Mouse (Mus musculus): ENCODE data around the gene Xxylt1. TPM values are rescaled to one million over a fixed set of nuclear protein-coding genes. Genes with fewer than 3 reads are reported as not detected.

The Xxylt1 gene
- total RNA-seq, 2 experiments from 2014 or later: 2.0 to 6.2 TPM

DNA sequence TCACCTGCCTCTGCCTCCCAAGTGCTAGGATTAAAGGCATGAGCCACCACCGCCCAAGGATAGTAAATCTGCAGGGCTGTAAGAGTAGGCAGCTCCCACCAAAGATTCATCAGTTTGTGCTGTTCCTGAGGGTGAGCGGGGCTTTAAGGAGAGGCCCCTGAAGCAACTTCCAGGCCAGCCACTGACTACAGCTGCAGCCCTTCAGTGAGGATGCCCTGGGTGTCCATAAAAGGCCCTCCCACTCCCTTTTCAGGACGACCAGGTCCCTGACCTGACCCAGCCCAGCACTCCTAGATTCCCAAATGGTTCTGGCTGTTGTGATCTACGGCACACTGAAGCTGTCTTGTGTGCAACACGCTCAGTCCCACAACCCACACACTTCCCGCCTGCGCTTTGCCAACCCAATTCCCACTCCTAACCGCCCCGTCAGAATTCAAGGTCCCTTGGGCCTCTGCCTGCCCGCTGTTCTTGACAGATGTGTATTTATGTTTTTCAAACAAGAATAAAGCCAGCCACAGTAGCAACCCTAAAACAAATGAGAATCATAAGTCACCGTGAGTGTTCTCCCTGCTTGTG lies 146.9 kb downstream of the Xxylt1 start:
- Histone ChIP-seq H3K4me3 (no peak overlapping the region), H3K27ac (peak overlapping the region; percentile 53; the same call in 1 of the 2 replicates)
- no peak for DNase-seq
- TF ChIP-seq CTCF (IDR thresholded peaks at IDR 0.05): no peak
- intact Hi-C loops (cut with DNase I): loop anchor here (5.0 kb wide), 1 partner anchor 138 kb away; no protein-coding TSS in a partner anchor

DNA sequence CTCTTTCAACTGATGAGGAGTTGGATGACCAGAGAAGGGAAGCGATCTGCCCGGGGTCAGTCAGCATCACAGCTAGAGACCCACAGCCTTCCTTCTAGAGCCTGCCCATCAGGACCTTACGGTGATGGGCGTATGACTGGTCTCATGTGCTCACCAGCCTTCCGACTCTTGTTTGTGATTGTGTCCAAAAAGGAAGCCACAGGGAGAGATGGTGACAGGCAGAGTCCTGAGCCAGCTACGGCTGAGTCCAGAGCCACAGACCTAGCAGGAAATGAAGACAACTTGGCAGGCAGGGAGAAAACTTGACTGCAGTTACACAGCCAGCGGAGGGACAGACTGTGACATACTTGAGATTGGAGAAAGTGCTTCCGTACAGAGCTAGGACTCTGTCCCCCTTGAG lies 147.9 kb downstream of the Xxylt1 start:
- no peak for TF ChIP-seq CTCF (IDR thresholded peaks at IDR 0.05)
- DNase-seq: no peak
- Histone ChIP-seq H3K27ac (no peak overlapping the region; the same call in 1 of the 2 replicates), H3K4me3 (no peak overlapping the region)
- intact Hi-C loops (cut with DNase I): loop anchor here (5.0 kb wide), 1 partner anchor 139 kb away; no protein-coding TSS in a partner anchor

DNA sequence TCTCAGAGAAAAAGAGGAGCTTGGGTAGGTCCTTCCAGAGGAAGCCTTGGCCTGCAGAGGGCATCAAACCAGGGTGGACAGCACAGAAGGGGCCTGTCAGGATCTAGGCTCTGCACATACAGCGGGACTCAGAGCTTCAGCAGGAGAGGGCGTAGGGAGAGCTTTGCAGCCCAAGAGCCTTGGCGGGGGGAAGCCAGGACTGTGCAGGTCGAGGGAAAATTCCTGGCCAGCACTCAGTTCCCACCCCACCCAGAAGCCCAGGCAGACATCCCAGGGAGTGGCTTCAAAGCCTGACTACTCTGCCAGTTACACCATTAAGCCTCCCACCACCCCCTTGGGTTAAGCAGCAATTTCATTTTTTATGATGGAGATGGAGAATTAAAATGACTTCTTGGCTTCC lies 148.4 kb downstream of the Xxylt1 start:
- DNase-seq: no peak
- no peak overlapping the region for H3K4me3 ChIP-seq
- intact Hi-C loops (cut with DNase I): loop anchor here (5.0 kb wide), 1 partner anchor 140 kb away; no protein-coding TSS in a partner anchor
- no peak overlapping the region; the same call in 1 of the 2 replicates for H3K27ac ChIP-seq
- peak; percentile 11; the same call in 1 of the 2 replicates for TF ChIP-seq CTCF (IDR thresholded peaks at IDR 0.05)

DNA sequence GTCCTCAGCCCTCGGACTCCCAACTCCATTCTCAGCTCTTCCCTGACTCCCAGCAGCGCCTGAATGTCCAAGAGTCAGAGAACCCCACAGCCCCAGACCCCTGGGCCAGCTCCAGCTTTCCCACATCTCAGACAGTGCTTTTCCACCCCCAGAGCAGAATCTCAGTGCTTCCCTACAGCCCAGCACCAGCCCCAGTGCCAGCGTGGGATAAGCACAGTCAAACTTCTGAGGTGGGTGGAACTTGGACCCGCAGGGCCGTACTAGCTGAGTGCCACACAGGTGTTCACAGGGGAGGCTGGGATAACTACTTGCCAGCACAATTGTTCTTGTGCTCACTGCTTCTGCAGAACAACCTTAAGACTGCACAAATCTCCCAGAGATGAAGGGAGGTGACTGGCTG lies 149.0 kb downstream of the Xxylt1 start:
- intact Hi-C loops (cut with DNase I): loop anchor here (5.0 kb wide), 1 partner anchor 140 kb away; no protein-coding TSS in a partner anchor

DNA sequence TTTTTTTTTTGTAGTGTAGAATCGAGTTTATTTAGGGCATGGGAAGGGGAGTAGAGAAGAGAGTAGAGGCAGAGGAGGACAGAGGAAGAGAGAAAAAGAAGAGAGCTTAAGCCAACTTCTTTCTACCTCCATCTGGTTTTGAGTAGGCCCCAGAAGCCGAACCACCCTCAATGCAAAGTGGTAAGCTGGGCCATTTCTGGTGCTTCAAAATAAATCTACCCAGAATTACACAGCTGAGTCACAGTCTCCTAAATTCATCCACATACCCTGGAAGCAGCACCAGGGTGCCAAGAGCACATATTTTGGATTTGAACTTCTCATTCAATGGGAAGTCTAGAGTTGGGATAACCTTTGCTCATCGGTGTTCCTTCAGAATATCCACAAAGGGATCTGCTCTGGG lies 152.1 kb downstream of the Xxylt1 start:
- Histone ChIP-seq H3K4me3 (no peak overlapping the region), H3K27ac (no peak overlapping the region)
- DNase-seq: no peak
- TF ChIP-seq CTCF (IDR thresholded peaks at IDR 0.05): no peak
- intact Hi-C loops (cut with DNase I): loop anchor here (5.0 kb wide), 1 partner anchor 52 kb away; no protein-coding TSS in a partner anchor

More for the DNA sequence above, 149.0 kb downstream of the Xxylt1 start:
- no peak overlapping the region; the same call in 1 of the 2 replicates for H3K27ac ChIP-seq
- no peak overlapping the region for H3K4me3 ChIP-seq
- DNase-seq: no peak
- TF ChIP-seq CTCF (IDR thresholded peaks at IDR 0.05): no peak

DNA sequence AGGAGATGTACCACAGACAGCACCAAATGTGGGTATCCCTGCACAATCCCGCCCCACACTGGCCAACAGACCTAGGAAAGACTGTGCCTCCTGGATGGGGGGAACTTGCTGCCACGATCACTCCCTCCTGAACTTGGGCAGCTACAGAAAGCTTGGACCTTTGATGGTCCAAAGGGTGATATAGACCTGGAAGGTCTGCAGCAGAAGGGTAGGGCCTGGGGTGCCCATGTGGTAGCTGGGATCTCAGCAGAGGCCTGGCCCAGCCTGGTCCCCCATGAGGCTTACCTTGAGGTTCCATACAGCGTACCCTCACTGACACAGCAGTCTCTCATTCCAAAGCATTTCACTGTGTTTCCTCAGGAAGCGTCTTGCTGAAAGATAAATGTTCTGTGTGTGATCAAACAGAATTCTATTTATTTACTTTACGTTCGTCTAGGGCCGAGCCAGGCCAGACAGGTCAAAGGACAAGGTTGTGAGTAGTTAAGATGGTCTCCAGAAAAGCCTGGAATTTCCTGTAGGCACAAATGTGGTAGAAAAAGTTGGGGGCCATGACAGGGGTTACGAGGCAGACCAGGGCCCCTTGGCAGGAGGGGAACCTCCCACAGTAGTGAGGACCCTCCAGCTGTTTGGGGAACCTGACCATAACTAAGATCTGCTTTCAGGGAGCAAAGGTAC lies 153.0 kb downstream of the Xxylt1 start:
- Histone ChIP-seq H3K27ac (no peak overlapping the region), H3K4me3 (no peak overlapping the region)
- intact Hi-C loops (cut with DNase I): loop anchor here (5.0 kb wide), 1 partner anchor 51 kb away; no protein-coding TSS in a partner anchor
- no peak for DNase-seq
- TF ChIP-seq CTCF (IDR thresholded peaks at IDR 0.05): no peak

DNA sequence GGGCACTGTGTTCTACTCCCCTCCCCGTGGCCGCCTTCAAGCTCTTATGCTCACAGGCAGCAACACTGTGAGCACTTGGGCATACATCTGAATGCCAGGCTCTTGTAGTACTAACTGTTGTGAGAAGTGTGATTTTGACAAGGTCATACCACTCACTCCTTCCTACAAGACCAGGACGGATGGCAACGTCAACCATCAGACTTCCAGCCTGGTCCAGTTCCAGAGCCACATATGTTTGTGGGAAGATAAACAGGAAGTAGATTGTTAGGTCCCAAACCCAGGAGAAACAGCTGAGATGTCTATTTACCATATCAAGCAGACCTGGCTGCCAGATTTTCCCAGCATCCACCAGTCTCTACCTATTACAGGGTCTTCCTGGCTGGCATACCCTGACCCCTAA lies 155.7 kb downstream of the Xxylt1 start:
- TF ChIP-seq CTCF (IDR thresholded peaks at IDR 0.05): no peak
- no peak overlapping the region for H3K4me3 ChIP-seq
- intact Hi-C loops (cut with DNase I): loop anchor here (5.0 kb wide), 1 partner anchor 48 kb away; no protein-coding TSS in a partner anchor
- DNase-seq: no peak
- no peak overlapping the region for H3K27ac ChIP-seq

DNA sequence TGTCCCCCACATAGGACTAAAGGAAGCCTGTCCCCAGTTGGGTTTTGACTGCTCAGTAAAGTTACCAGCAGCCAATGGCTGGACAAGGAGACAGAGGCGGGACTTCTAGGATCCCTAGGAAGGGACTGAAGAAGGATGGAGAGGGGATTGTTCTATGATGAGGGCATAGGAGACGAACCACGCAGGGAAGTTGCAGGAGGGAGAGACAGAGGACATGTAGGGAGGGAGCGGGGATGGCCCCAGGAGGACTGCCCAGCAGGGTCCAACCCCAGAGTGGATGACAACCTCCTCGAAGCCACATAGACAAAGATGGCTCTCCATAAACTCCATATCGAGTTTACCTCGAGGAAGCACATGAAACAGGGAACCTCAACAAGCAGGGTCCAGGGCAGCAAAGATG lies 157.3 kb downstream of the Xxylt1 start:
- DNase-seq: no peak
- intact Hi-C loops (cut with DNase I): no loop called here
- no peak for TF ChIP-seq CTCF (IDR thresholded peaks at IDR 0.05)
- Histone ChIP-seq H3K4me3 (no peak overlapping the region), H3K27ac (no peak overlapping the region)

DNA sequence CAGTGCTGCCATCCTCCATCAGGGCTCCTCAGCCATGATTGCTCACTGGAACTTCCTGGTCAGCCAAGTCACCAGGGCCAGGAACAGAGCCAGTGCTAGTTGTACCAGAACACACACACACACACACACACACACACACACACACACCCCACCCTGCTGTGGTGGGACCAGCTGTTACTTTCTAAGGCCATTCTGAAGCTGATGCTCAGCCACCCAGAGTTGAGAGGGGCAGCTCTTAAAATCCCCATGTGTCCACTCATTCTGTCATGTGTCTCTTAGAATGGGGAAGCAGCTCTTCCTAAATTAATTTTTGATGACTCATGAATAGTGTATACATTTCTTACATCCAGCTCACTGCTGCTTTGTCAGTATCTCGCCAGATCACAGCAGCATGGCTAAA lies 158.7 kb downstream of the Xxylt1 start:
- DNase-seq: no peak
- no peak overlapping the region for H3K27ac ChIP-seq
- intact Hi-C loops (cut with DNase I): no loop called here
- no peak overlapping the region for H3K4me3 ChIP-seq
- TF ChIP-seq CTCF (IDR thresholded peaks at IDR 0.05): no peak

DNA sequence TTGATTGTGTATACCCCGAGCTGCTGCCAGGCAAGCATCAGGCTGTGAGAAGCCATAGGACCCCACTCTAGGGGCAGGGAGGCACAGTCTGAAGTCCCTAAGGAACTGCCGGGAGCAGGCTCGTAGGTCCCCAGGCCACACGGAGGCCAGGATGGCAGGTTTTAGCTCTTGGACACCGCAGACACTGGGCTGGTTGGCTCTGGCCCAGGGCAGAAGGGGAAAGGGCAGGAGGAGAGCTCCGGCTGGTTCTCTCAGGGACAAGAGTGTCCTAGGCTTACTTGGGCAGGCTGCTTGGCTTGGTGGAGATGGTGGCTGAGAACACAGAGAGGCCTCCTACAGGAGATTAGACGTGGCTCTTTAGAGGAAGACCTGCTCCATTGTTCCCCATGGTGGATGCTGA lies 162.4 kb downstream of the Xxylt1 start:
- no peak for TF ChIP-seq CTCF (IDR thresholded peaks at IDR 0.05)
- intact Hi-C loops (cut with DNase I): no loop called here
- Histone ChIP-seq H3K27ac (no peak overlapping the region), H3K4me3 (no peak overlapping the region)
- DNase-seq: no peak

DNA sequence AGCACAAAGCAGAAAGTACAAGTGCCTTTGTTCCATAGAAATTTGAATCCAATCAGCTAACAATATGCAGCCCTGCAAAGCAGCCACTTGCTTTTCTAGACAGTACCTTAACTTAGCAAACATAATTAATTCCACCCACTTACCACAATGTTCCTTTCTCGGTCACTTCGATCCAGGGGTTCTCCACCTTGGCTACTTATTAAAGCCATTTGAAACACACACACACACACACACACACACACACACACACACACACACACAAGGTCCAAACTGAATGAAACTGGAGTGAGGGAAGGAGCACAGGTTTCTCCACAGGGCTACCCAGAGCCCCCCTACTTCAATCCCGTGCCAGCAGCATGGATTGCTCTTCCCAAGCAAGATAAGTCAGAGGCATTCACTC lies 164.3 kb downstream of the Xxylt1 start:
- TF ChIP-seq CTCF (IDR thresholded peaks at IDR 0.05): no peak
- Histone ChIP-seq H3K27ac (no peak overlapping the region), H3K4me3 (no peak overlapping the region)
- no peak for DNase-seq
- intact Hi-C loops (cut with DNase I): no loop called here

DNA sequence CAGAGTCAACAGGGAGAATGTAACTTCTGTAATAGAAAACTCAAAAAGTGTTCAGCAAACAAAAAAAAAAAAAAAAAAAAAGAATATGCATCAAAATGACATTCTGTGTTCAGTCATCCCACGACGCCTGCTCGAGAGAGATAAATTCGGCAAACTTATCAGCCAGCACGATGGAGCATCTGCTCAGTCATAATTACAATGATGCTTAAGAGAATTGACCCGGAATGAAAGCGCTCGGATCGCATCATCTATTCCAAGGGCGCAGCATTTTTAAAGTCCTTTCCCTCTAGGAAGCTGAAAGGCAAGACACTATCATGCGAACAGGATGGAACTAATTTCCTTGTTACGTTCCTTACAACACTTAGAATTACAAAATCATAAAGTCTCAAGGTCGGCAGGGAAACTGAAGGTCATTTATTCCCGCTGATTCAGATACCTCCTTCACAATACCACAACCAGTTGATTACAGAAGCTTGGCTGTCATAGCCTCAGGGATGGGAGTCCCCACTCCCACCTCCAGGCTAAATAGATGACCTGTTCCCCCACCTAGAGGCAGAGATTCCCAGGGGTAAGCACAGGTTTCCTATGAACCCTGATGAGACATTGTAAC lies 165.5 kb downstream of the Xxylt1 start:
- intact Hi-C loops (cut with DNase I): no loop called here
- no peak for TF ChIP-seq CTCF (IDR thresholded peaks at IDR 0.05)
- no peak overlapping the region for H3K4me3 ChIP-seq
- no peak overlapping the region for H3K27ac ChIP-seq
- DNase-seq: no peak

Other genes starting within 250 kb of the Xxylt1 start
- 10 to 100 TPM in 1 of 2 experiments, 1 to 10 TPM in 1; 9.5 to 10.8 TPM for gene Acap2, start 119.8 kb upstream of the Xxylt1 start, total RNA-seq (2021)
- 10 to 100 TPM; 78.9 to 89.0 TPM for gene Ppp1r2, start 193.8 kb upstream of the Xxylt1 start, total RNA-seq (2021)
- 10 to 100 TPM; 34.3 to 42.6 TPM for gene Apod, start 233.4 kb upstream of the Xxylt1 start, total RNA-seq (2021)